Mouse (Mus musculus) lung, adult 18-20 months (tissue): Measurements from ENCODE around the gene Ephb2.

Experiments
- DNase-seq, 2 experiments: peaks; one replicate each; pipeline ENCODE4 v3.0.0; 2022; ENCODE audit warnings: mixed read lengths in 2 of 2

Ephb2 gene

DNA sequence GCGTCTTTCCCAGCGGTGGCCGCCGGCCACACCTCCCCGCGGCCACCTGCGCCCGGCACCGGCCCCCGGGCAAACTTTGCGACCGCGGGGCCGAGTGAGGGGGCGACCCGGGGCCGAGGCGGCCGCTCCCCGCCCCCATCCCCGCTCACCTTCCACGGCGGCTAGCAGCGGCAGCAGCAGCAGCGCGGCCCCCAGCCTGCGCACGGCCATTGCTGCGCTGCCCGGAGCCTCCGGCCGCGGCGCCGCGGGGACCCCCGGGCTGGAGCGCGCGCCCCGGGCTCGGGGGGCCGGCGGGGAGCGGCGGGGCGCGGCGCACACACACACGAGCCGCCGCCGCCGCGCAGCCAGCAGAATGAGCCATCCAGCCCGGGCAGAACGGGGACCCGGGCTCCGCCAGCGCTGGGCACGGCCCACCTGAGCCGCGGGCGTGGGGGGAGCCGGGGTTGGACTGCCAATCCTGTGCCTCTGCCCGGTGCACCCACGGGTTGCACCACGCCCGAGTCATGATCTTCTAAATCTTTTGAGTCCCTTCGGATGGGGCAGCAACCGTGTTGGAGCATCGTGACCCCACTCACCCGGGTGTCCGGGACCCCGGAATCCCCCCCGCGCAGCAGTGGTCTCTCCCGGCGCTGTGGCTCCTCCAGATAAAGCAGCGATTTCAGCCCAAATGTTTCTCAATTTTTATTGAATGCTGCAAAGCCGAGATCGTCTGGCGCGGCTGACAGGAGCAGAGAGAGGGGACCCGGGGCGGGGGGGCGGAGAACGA is at the start of gene Ephb2:
Gene Ephb2 (minus strand): TSS at position 368 of the 766 bp plus-strand sequence.
- peak; percentile 31 to 37 for DNase-seq

DNA sequence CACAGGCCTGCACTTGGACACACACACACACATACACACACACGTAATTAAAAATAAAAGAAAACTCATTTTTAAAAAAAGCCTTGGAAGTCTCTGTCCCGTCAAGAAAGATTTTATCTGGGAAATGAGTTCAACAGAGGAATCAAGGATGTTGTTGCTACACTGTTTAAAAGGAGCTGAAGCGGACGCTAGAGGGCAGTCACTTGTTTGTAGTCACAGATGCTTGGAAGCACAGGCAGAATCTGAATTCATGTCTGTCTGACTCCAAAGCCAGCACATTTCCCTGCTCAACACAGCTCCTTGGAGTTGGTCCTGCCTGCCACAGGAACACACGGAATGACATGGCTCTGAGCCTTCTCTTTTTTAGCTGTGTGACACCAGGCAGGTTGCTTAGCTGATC is 42.8 kb upstream of the Ephb2 start:
- no peak for DNase-seq

- DNase-seq: no peak
These were observed 42.4 kb upstream of the Ephb2 start for GRCm38 (mm10) chr4:136878171-136878570.

DNA sequence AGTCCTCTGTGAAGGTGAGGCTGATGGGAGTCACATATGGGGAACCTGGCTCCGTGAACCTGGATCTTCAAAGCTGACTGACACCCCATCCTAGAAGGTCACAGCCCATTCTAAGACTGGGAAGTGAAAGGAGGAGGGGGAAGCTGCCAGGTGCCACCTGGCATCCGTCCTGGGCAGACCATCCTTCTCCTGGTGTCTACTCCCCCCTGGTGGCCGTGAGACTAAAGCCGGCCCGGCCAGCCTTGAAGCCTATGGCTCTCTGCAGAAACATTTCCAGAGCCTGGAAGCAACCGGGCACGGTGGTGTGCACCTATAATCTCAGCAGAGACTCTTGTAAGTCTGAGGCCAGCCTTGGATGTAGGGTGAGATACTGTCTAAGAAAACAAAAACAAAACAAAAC is 41.2 kb upstream of the Ephb2 start:
- DNase-seq: no peak

- DNase-seq: no peak
These were observed 39.2 kb upstream of the Ephb2 start for GRCm38 (mm10) chr4:136875012-136875411.

GRCm38 (mm10) chr4:136868371-136868770 is 32.6 kb upstream of the Ephb2 start:
- DNase-seq: no peak

DNA sequence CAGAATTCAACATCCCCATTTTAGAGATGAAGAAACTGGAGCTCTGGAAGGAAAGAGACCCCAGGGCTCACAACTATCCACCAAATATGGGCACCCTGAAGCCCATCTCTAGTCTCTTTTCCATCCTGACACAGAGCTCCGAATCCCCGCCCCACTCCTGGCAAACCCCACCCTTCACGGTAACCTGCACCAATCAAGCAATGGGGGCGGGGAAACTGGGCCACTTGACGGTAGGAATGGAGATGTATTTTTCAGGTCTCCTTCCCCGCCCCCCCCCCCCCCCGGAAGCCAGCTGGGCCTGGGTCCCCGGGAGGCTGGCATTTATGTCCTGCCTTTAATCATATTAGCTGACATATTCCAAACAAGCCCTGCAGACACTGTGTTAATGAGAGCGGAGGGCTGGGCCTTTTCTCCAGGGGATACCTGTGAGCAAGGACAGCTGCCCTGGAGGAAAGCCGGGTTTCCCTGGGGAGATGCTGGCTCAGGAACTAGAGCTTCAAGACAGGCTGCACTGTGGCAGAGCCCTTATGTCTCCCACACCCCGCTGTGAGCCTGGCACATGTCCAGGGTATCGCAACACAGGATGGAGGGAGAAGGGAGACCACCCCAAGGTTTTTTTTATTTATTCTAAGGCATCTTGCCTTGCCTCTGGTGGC is 32.0 kb upstream of the Ephb2 start:
- DNase-seq: no peak

DNA sequence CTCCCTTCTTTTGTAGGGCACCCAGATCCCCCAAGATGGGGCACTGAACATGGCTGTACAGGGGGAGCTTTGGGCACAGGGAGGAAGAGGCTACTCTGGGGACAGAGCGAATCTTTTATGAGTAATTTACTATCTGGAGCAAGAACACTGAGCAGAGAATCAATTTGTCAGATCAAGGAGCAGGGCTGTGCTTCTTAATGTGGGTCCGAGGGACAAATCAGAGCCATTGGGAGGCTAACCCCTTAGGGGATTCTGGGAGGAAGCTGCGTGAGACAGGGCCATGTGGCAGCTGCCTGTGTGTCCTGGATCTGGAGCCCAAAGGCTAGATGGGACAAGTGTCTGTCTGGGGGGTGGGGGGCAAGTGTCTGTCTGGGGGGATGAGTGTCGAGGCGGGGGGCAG is 29.7 kb upstream of the Ephb2 start:
- no peak for DNase-seq

DNA sequence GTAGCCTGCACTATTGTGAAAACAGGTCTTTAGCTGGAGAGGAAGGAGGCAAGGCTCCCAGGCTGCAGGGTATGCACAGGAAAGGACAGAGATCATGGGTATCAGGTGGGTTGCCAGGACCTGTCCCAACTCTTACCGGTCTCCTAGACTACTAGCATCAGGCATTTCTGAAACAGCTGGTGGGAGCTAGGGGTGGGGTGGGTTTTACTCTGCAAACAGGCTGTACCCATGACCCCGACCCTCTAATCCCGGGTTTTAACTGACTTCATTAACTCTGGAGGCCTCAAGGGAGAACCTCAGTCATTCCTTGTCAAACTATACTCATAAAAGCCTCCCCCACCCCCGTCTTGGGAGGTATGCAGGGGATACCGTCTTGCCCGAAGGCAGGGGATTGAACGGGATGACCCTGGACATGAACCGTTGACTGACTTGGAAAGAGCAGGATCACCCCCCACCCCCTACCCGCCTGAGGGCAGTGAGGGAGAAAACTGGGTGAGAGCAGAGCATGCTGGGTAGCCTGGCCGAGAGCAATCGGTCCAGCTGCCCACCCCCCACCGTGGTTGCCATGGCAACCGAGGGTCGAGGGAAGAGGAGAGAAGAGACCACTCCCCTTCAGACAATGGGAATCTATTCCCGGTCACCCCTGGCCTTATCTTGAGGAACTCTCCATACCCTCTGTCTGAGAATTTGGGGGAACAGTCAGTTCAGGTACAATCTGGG is 29.1 kb upstream of the Ephb2 start:
- DNase-seq: no peak

- no peak for DNase-seq
These were observed 27.7 kb upstream of the Ephb2 start for GRCm38 (mm10) chr4:136863517-136863916.

DNA sequence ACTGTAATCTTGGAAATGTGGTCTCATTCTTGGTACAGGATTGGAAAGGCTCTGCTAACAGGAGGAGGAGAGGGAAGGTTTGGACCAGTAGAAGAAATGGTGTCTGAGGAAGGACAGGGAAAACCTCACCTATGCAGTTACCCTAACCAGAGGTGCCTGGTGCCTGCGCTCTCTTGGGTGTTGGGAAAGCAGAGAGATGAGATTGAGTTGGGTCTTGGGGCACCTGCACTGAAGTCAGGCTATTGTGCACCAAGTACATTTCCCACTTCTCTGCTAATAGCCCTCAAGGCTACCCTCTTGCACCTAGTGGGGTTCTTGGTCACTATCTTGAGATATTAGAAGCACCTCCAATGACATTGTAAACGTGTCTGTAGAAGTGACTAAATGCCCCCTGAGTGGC is 26.6 kb upstream of the Ephb2 start:
- DNase-seq: no peak

DNA sequence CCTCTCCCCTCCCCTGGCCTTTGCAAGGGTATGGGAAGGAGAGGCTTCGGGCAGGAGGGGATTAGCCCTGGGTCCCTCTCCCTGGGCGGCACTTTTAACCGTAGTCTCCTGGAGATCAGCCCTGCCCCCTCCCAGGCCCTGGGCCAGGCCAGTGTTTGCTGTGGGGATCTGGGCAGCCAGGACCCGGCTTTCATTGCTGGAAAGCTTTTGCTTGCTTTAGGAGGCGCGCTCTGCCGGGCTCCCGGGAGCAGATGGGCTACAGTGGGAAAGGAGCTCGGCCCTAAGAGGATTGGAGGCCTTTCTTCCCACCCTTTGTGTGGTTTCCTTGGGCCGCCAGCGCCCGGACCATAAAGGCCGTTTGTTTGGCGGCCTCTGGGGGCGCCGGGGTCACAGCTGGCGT is 26.0 kb upstream of the Ephb2 start:
- no peak for DNase-seq

- no peak for DNase-seq
These were observed 24.2 kb upstream of the Ephb2 start for GRCm38 (mm10) chr4:136860022-136860421.

DNA sequence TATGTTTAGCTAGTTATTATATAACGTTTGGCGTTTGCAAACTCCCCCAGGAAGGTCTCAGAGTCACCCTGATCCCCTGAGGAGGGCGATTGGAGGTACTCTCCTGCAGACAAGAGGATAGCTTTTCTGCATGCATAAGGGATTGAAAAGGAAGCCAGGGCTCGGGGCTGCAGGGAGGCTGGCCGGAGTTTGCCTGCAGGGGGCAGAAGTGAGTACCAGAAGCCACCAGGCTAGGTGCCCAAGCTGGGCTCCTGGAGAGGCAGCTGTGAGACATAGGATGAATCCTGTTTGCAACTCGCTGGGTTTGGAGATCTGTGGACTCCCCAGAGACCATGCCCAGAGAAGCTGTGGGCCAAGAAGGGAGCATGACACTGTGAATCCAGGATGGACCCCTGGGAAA is 19.3 kb upstream of the Ephb2 start:
- DNase-seq: no peak

DNA sequence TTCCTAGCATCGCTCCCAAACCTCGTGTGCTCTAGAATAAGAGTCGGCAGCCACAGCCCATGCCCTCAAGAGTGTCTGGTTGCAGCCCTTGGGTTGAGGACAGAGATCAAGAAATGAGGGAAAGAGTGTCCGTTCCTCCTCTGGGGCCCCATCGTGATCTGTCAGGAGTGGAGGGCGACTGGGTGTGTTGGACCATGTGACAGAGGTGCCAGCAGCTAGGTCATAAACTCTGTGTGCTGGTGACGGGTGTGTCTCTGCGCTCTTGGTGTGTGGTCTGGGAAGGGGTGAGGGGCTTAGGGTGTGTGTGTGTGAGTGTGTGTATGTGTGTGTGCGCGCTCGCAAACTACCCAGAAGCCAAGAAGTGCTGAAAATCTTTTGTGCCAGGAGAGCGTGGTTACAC is 17.2 kb upstream of the Ephb2 start:
- DNase-seq: no peak

DNA sequence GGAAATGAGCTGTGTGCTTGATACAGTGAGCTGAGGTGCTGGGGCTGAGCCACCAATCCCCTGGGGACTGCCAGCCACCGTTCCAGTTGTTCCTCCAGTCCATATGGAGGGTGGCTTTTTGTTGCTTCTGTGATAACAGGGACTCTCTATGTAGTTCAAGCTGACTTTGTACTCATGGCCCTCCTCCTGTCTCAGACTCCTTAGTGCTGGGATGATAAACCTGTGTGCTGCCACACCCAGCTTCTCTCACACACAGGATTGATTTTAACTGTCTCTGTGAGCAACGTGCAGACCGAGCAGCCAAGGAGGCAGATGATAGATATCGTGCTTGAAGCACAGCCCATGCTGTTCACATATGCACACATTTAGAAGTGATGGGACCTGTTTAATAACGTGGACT is 16.3 kb upstream of the Ephb2 start:
- no peak for DNase-seq

DNA sequence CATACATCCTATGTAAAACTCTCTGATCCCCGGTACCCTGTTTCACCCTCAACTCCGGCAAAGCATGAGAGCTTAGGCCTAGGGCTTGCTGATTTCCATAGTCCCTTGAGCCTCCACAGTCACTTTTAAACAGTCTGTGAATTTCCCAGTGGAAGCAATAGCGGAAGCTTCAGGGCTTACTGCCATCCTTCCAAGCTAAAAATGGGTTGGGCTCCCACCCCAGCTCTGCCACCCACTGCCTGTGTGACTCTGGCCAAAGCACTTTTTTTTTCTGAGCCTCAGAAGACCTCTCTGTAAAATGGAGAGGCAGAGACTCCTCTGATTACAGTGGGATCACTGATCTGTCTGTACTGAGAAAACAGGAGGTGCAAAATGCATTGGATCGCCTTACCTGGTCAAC is 12.8 kb upstream of the Ephb2 start:
- no peak for DNase-seq

GRCm38 (mm10) chr4:136847166-136847565 is 11.4 kb upstream of the Ephb2 start:
- DNase-seq: no peak

DNA sequence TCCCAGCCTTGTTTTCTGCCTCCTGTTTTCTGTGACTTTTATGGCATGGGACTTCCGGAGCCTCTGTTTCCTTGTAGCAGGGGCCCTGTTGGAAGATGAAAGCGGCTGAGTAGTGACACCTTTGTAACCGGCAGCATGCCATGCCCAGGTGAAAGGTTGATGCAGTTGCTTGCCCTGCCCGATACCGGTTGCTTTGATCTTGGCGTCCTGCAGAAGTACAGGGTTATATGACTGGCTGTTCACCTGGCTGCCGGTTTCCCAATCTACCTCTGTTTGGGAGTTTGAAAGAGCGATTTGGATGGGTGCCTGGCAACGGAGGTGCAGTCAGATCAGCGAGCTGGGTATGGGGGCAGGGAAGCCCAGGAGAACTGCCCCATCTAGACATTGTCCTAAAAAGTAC is 7.0 kb upstream of the Ephb2 start:
- DNase-seq: no peak

DNA sequence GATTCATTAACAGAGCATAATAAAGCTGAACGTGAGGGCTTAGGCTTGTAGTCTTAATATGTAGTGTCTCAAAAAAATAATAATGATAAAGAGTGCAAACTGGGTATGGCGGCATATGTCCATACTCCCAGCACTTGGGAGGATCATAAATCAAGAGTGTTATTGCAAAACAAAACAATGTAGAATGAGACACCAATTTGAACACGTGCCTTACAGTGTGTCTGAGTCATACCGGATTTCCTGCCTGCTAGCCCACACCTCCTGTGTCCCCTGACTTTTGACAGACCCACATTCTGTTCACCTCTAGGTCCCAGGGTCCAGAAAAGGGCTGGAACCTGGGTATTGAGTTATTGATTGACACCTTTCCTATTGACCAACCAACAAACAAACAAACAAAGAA is 6.2 kb upstream of the Ephb2 start:
- DNase-seq: no peak

GRCm38 (mm10) chr4:136841056-136841455 is 5.3 kb upstream of the Ephb2 start:
- peak; percentile 59 to 67 for DNase-seq

DNA sequence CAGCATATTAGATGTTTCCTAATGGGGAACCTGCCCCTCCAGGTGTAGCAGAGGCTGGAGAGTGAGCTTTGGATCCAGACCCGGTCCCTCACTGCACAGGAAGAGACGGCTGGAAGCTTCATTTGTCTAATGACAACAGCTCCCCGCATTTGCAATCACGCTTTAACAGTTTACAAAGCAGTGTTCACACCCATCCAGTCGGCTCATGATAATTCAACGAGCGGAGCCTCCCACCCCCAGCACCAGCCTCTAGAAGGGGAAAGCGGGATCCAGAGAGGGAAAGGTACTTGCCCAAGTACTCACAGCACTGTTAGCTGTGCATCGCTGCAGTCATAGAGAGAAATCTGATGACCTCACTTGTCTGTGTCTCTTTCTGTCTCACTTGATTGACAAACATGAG is 2.7 kb upstream of the Ephb2 start:
- no peak for DNase-seq

- no peak for DNase-seq
These were observed 2.2 kb upstream of the Ephb2 start for GRCm38 (mm10) chr4:136838026-136838425.

DNA sequence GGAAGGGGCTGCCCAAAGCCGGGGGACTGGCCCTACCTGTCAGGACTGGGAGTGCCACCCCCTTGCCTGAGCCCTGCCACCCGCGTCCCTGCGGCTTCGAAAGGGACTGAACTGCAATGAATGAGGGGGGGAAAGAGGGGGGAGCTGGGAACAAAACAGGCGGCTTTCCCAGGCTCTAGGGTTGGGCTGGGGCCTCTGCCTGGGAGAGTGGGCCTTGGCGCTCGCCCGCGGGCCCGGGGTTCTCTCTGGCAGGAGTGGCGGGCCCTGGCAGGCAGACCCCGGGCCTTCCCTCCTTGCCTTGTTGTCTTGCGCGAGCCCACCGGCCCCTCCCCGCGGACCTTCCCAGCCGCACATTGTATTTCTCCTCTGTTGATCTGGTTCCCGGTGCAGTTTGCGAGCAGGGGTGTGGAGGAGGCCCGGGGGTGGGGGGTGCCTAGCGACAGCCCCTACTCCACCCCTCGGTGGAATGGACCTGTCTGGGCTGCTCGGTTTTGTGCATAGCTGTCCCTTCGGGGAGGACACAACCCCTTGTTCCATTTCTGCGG is 671 bp upstream of the Ephb2 start:
- no peak for DNase-seq
